Mouse (Mus musculus): ENCODE measurements at regions not wholly inside any gene's neighbourhood (a gene's known extent, or its start where the extent isn't known, plus 50 kb on each side); places are given as distances from the start of the nearest gene placed in this dataset.

DNA sequence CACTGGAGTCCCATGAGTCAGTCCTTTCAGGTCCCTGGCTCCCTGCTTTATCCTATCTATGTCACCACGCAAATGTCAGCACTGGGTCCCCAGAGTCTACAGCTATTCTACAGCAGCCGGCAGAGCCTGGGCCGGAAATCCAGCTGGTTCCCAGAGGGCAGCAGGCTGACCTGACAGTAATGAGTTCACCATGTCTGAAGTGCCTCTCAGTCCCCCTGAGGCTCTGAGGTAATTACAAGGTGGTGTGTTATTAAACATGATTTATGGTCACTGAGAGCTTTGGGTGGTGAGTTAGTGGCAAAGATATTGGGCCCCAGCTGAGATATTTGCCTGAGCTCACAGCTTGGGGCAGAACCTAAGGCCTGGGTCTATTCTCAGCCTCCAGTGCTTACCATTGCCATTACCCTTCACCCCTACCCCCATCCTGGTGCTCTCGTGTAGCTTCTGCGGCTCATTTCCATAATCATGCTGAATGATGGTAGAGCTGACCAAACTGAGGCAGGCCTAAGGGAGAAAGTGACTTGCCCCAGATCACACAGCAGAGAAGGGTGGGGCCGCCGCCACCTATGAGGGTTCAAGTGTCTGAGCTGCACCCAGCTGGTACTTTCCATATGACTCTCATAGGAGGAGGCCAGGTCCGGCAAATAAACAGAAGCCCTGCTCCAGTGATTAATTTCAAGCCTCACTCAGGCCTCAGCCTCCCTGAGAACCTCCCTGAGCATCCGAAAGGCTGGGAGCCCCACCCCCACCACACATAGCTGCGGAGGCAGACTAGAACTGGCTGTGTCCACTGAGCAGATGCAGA lies 446.8 kb downstream of the Ptpru start:
- no peak overlapping the region for H3K27ac ChIP-seq (replicated peaks)
- ATAC-seq (ENCODE audit: low FRiP score, low TSS enrichment): peak; percentile 23; the same call in 1 of the 2 replicates

DNA sequence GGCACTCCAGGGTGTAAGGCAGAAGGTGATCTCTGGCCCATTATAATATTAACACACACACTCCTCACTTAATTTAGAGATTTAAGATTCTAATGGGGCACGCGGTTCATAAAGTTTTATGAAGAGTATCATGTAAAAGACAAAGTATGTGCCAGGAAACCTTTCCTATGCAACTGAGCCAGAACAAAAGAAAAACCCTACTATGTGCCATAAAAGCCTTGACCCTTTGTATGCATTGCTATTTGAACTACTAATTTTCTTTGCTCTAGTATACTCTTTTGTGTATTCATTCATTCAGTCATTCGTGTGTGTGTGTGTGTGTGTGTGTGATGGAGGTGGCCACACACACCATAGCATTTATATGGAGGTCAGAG lies 446.2 kb downstream of the Ptpru start:
- TF ChIP-seq CTCF (IDR thresholded peaks at IDR 0.05; ENCODE audit: low read depth): no peak
- no peak for TF ChIP-seq EP300 (optimal IDR thresholded peaks at IDR 0.05)

More for the DNA sequence above, 446.8 kb downstream of the Ptpru start:
- no peak for DNase-seq (ENCODE audit: low spot score)
- no peaks in the 10 kb centered on the region for H3K27me3 ChIP-seq (ENCODE audit: control insufficient read depth, insufficient read depth, low read length)
- 44% methylated on average over 10 of the region's 10 CpGs for WGBS
- H3K9ac ChIP-seq (ENCODE audit: low read length): no peak overlapping the region
- H3K4me2 ChIP-seq (replicated peaks; ENCODE audit: low read depth): no peak overlapping the region
- no peaks in the 10 kb centered on the region for H3K9me3 ChIP-seq (ENCODE audit: control insufficient read depth, low read length)
- no peaks in the 10 kb centered on the region for H3K36me3 ChIP-seq (ENCODE audit: control insufficient read depth, insufficient read depth, low read length)
- TF ChIP-seq EP300 (optimal IDR thresholded peaks at IDR 0.05): no peak
- no peak for TF ChIP-seq CTCF (IDR thresholded peaks at IDR 0.05; ENCODE audit: low read depth)
- no peak overlapping the region for H3K4me3 ChIP-seq (ENCODE audit: low read depth, low read length)
- no peaks in the 10 kb centered on the region for H3K4me1 ChIP-seq (replicated peaks; ENCODE audit: control insufficient read depth, insufficient read depth)

DNA sequence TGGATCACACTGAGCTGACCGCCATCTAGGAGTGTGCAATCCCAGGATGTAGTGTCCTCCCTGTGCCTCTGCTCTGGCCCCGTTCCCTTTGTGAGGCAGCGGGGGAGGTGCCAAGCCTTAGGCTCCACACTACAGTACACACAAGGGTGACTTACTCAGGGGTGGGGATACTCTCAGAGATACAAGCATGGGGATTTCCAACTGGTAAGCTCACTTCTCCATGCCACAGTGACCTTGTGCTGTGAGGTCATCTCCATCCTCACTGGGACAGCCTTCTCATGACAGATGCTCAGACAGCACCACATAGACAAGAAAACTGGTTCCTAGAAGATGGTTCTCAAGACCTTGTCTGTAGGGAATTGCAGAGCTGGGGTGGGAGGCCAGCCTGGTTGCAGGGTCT lies 445.6 kb downstream of the Ptpru start:
- no peak for DNase-seq (ENCODE audit: low spot score)
- H3K9ac ChIP-seq (ENCODE audit: low read length): no peak overlapping the region
- no peak overlapping the region for H3K27ac ChIP-seq (replicated peaks)
- H3K4me3 ChIP-seq (ENCODE audit: low read depth, low read length): no peak overlapping the region
- no peak for TF ChIP-seq EP300 (optimal IDR thresholded peaks at IDR 0.05)
- no peak for TF ChIP-seq CTCF (IDR thresholded peaks at IDR 0.05; ENCODE audit: low read depth)
- H3K4me1 ChIP-seq (replicated peaks; ENCODE audit: control insufficient read depth, insufficient read depth): no peaks in the 10 kb centered on the region
- ATAC-seq (ENCODE audit: low FRiP score, low TSS enrichment): peak; percentile 24; the same call in 1 of the 2 replicates
- H3K36me3 ChIP-seq (ENCODE audit: control insufficient read depth, insufficient read depth, low read length): no peaks in the 10 kb centered on the region
- no peak overlapping the region for H3K4me2 ChIP-seq (replicated peaks; ENCODE audit: low read depth)
- H3K27me3 ChIP-seq (ENCODE audit: control insufficient read depth, insufficient read depth, low read length): no peaks in the 10 kb centered on the region
- WGBS: 72% methylated on average over 3 of the region's 3 CpGs
- H3K9me3 ChIP-seq (ENCODE audit: control insufficient read depth, low read length): no peaks in the 10 kb centered on the region

More for the DNA sequence above, 446.2 kb downstream of the Ptpru start:
- Histone ChIP-seq H3K4me3 (ENCODE audit: low read depth, low read length) (no peak overlapping the region), H3K36me3 (ENCODE audit: control insufficient read depth, insufficient read depth, low read length) (no peaks in the 10 kb centered on the region), H3K4me1 (replicated peaks; ENCODE audit: control insufficient read depth, insufficient read depth) (no peaks in the 10 kb centered on the region), H3K4me2 (replicated peaks; ENCODE audit: low read depth) (no peak overlapping the region), H3K27ac (replicated peaks) (no peak overlapping the region), H3K9me3 (ENCODE audit: control insufficient read depth, low read length) (no peaks in the 10 kb centered on the region), H3K27me3 (ENCODE audit: control insufficient read depth, insufficient read depth, low read length) (no peaks in the 10 kb centered on the region), H3K9ac (ENCODE audit: low read length) (no peak overlapping the region)
- 94% methylated on average over 3 of the region's 3 CpGs for WGBS
- ATAC-seq (ENCODE audit: low FRiP score, low TSS enrichment) (no peak), DNase-seq (ENCODE audit: low spot score) (no peak)

DNA sequence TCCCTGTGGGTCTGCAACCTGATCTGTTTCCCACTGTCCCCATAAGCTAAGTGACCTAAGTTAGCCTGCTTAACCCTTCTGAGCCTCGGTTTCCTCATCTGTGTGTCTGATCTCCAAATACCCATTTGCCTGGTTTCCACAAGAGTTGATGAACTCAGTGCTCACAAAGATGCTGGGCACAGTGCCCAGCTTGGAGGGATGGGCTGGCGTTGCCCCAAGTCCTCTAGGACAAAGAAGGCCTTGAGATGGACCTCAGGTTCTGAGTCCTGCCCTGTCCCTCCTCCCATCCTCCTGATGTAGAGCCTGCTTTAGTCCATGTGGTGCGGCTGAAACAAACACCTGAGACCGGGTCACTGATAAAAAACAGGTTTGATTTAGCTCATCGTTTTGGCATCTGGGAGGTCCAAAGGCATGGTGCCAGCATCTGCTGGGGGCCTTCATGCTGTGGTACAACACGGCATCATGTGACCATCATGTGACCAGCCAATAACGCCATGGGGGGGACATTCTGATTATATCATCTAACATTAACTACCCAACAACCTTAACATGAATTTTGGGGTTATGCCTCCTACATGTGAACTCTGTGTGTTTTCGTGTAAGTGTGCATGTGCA lies 441.8 kb downstream of the Ptpru start:
- Histone ChIP-seq H3K9me3 (ENCODE audit: control insufficient read depth, low read length) (no peaks in the 10 kb centered on the region), H3K27me3 (ENCODE audit: control insufficient read depth, insufficient read depth, low read length) (no peaks in the 10 kb centered on the region), H3K27ac (replicated peaks) (no peak overlapping the region), H3K9ac (ENCODE audit: low read length) (no peak overlapping the region), H3K4me2 (replicated peaks; ENCODE audit: low read depth) (no peak overlapping the region), H3K36me3 (ENCODE audit: control insufficient read depth, insufficient read depth, low read length) (no peaks in the 10 kb centered on the region), H3K4me1 (replicated peaks; ENCODE audit: control insufficient read depth, insufficient read depth) (no peaks in the 10 kb centered on the region), H3K4me3 (ENCODE audit: low read depth, low read length) (no peak overlapping the region)
- ATAC-seq (ENCODE audit: low FRiP score, low TSS enrichment): no peak
- no peak for DNase-seq (ENCODE audit: low spot score)
- 86% methylated on average over 8 of the region's 8 CpGs for WGBS
- TF ChIP-seq CTCF (IDR thresholded peaks at IDR 0.05; ENCODE audit: low read depth): no peak
- no peak for TF ChIP-seq EP300 (optimal IDR thresholded peaks at IDR 0.05)

DNA sequence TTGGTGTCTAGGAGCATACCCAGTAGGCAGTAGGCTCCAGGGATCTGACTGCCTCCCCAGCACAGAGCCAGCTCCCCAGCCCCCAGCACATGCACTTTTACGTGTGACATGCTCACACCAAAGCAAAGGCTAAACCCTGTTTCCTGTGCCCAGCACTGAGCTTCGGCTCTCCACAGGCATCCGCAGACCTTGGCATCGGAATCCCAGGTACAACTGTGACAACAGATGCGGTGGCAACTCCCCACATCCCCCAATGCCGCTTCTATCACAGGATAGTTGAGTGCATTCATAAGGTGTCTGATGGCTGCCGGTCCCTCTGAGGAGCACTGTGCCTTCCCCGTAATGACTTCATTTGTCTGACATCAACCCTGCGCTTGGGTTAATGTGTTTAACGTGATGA lies 440.9 kb downstream of the Ptpru start:
- Histone ChIP-seq H3K4me1 (replicated peaks; ENCODE audit: control insufficient read depth, insufficient read depth) (no peaks in the 10 kb centered on the region), H3K36me3 (ENCODE audit: control insufficient read depth, insufficient read depth, low read length) (no peaks in the 10 kb centered on the region), H3K4me2 (replicated peaks; ENCODE audit: low read depth) (no peak overlapping the region), H3K9ac (ENCODE audit: low read length) (no peak overlapping the region), H3K27me3 (ENCODE audit: control insufficient read depth, insufficient read depth, low read length) (no peaks in the 10 kb centered on the region), H3K4me3 (ENCODE audit: low read depth, low read length) (no peak overlapping the region), H3K9me3 (ENCODE audit: control insufficient read depth, low read length) (no peaks in the 10 kb centered on the region), H3K27ac (replicated peaks) (no peak overlapping the region)
- TF ChIP-seq EP300 (optimal IDR thresholded peaks at IDR 0.05) (no peak), CTCF (IDR thresholded peaks at IDR 0.05; ENCODE audit: low read depth) (no peak)
- ATAC-seq (ENCODE audit: low FRiP score, low TSS enrichment) (no peak), DNase-seq (ENCODE audit: low spot score) (no peak)
- WGBS: 87% methylated on average over 10 of the region's 10 CpGs

DNA sequence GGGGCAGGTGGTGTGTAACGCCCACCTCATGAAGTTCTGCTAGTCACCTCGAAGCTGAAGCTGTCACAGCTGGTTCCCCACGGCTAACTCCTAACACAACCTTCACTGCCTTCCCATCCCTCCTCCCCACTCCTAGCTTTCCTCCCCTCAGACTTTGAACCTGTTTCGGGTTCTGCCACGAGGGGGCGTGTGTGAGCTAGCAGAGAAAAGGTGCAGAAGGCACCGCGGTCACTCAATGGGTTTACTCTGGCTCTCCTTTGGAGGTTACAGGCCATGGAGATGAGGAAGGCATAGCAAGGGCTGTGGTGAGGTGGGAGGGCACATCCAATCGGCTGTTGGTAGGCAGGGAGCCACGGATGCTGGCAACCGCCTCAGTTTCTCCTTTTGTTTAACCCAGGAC lies 437.3 kb downstream of the Ptpru start:
- Histone ChIP-seq H3K4me2 (replicated peaks; ENCODE audit: low read depth) (no peak overlapping the region), H3K4me3 (ENCODE audit: low read depth, low read length) (no peak overlapping the region), H3K27ac (replicated peaks) (no peak overlapping the region), H3K9ac (ENCODE audit: low read length) (no peak overlapping the region), H3K27me3 (ENCODE audit: control insufficient read depth, insufficient read depth, low read length) (no peaks in the 10 kb centered on the region), H3K4me1 (replicated peaks; ENCODE audit: control insufficient read depth, insufficient read depth) (no peaks in the 10 kb centered on the region), H3K9me3 (ENCODE audit: control insufficient read depth, low read length) (no peaks in the 10 kb centered on the region), H3K36me3 (ENCODE audit: control insufficient read depth, insufficient read depth, low read length) (no peaks in the 10 kb centered on the region)
- ATAC-seq (ENCODE audit: low FRiP score, low TSS enrichment): peak; percentile 63
- WGBS: 27% methylated on average over 11 of the region's 11 CpGs
- TF ChIP-seq CTCF (IDR thresholded peaks at IDR 0.05; ENCODE audit: low read depth) (peak; percentile 89), EP300 (optimal IDR thresholded peaks at IDR 0.05) (no peak)
- peak; percentile 87 for DNase-seq (ENCODE audit: low spot score)
